Mouse (Mus musculus) frontal cortex, postnatal 25 days (tissue): Measurements from ENCODE around the gene Mapk9.
"Not testable (repeated sequence)": the region's sequence is repeated elsewhere in the genome, so short reads cannot be mapped to it uniquely, and the experiment has no call there.

Experiments used
- DNase-seq, 2 experiments: peaks; one replicate each; pipeline ENCODE4 v3.0.0; 2022; ENCODE audit warnings: low spot score in 2 of 2

Gene Mapk9

GRCm38 (mm10) chr11:49846401-49847070 is at the start of gene Mapk9:
Gene Mapk9, plus strand, starts transcription at chr11:49846751.
- peak; percentile 96 to 98 for DNase-seq

GRCm38 (mm10) chr11:49798931-49799330 is 47.6 kb upstream of the Mapk9 start:
- no peak for DNase-seq

- no peak for DNase-seq
Measured at GRCm38 (mm10) chr11:49801516-49801915, 45.0 kb upstream of the Mapk9 start.

GRCm38 (mm10) chr11:49803801-49804200 is 42.8 kb upstream of the Mapk9 start:
- no peak for DNase-seq

GRCm38 (mm10) chr11:49806218-49806617 is 40.3 kb upstream of the Mapk9 start:
- DNase-seq: no peak

- no peak for DNase-seq
Measured at GRCm38 (mm10) chr11:49808946-49809345, 37.6 kb upstream of the Mapk9 start.

GRCm38 (mm10) chr11:49810696-49811095 is 35.9 kb upstream of the Mapk9 start:
- not testable (repeated sequence) for DNase-seq

GRCm38 (mm10) chr11:49811099-49811541 is 35.4 kb upstream of the Mapk9 start:
- no peak for DNase-seq

GRCm38 (mm10) chr11:49811879-49812278 is 34.7 kb upstream of the Mapk9 start:
- DNase-seq: no peak

- peak; percentile 50 to 51 for DNase-seq
Measured at GRCm38 (mm10) chr11:49818869-49819566, 27.5 kb upstream of the Mapk9 start.

GRCm38 (mm10) chr11:49819676-49820075 is 26.9 kb upstream of the Mapk9 start:
- no peak for DNase-seq

- no peak for DNase-seq
Measured at GRCm38 (mm10) chr11:49820928-49821327, 25.6 kb upstream of the Mapk9 start.

- DNase-seq: no peak
Measured at GRCm38 (mm10) chr11:49821546-49821945, 25.0 kb upstream of the Mapk9 start.

- no peak for DNase-seq
Measured at GRCm38 (mm10) chr11:49822337-49822736, 24.2 kb upstream of the Mapk9 start.

GRCm38 (mm10) chr11:49824896-49825295 is 21.7 kb upstream of the Mapk9 start:
- peak in 1 of 2 experiments; percentile 48 for DNase-seq

- DNase-seq: no peak
Measured at GRCm38 (mm10) chr11:49827243-49827642, 19.3 kb upstream of the Mapk9 start.

GRCm38 (mm10) chr11:49829176-49829745 is 17.3 kb upstream of the Mapk9 start:
- DNase-seq: no peak

- no peak for DNase-seq
Measured at GRCm38 (mm10) chr11:49831980-49832379, 14.6 kb upstream of the Mapk9 start.

GRCm38 (mm10) chr11:49832962-49833361 is 13.6 kb upstream of the Mapk9 start:
- DNase-seq: no peak

GRCm38 (mm10) chr11:49834248-49834647 is 12.3 kb upstream of the Mapk9 start:
- no peak for DNase-seq

- no peak for DNase-seq
Measured at GRCm38 (mm10) chr11:49835257-49835956, 11.1 kb upstream of the Mapk9 start.

GRCm38 (mm10) chr11:49837717-49838407 is 8.7 kb upstream of the Mapk9 start:
- DNase-seq: no peak
